Mouse (Mus musculus) megakaryocyte, embryonic 14.5 days (primary cell): ENCODE measurements around the gene Rai14.

Experiments
- FLI1 ChIP-seq: IDR thresholded peaks from 2 replicates; pipeline ENCODE4 v1.6.1; 2012; ENCODE audit warnings: low read length, inconsistent platforms, mixed read lengths
- GATA1 ChIP-seq: IDR thresholded peaks from 3 replicates; pipeline ENCODE4 v1.6.1; 2012; ENCODE audit warnings: mixed read lengths, low read length, inconsistent platforms, borderline replicate concordance

GRCm38 (mm10) chr15:10656146-10656545 is 58.3 kb downstream of the Rai14 start:
- TF ChIP-seq FLI1 (no peak), GATA1 (no peak)
